Mouse (Mus musculus): ENCODE results near the gene Msi1.
"Not testable (repeated sequence)": the region's sequence is repeated elsewhere in the genome, so short reads cannot be mapped to it uniquely, and the experiment has no call there.

Msi1 gene

GRCm38 (mm10) chr5:115489699-115490637 lies 60.6 kb downstream of the Msi1 start:
- peak; percentile 98 for DNase-seq (ENCODE audit: low read depth)

- DNase-seq (ENCODE audit: low read depth) = no peak
These were observed 61.2 kb downstream of the Msi1 start for GRCm38 (mm10) chr5:115490638-115491000.

DNA sequence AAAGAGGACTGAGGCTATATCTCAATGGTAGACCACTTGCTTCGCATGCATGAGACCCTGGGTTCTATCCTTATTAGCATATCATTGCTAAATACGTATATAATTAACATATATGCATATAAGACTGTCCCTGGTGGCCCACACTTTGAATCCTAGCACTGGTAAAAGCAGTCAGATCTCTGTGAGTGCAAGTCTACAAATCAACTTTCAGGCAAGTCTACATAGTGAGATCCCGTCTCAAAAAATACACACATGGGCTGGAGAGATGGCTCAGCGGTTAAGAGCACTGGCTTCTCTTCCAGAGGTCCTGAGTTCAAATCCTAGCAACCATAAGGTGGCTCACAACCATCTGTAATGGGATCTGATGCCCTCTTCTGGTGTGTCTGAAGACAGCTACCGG lies 61.7 kb downstream of the Msi1 start:
- DNase-seq (ENCODE audit: low read depth) = no peak

DNA sequence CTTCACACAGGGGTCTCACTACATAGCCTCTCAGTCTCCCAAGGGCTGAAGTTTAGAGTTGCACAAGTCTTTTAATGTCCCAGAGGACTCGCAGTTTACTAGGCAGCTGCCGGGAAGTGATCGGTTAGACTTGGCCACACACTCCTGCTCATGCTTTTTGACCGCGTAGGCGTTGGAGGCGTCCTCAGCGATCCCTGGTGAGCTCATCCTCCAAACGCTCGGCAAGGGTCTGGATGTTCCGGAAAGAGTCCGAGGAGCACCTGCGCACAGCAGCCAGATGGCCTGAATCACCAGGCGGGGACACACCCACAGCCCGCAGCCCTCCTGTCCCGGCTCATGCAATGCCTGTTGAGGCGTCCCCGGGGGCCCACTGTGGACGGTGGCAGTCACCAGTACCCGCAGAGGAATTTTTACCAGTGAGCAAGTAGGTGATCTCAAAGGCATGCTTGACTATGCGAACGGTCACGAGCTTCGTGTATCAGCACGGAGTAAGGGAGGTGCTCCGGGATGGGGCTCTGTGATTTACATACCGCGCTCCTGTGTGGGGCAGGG lies 62.4 kb downstream of the Msi1 start:
- peak; percentile 60 for DNase-seq (ENCODE audit: low read depth)

- no peak for DNase-seq (ENCODE audit: low read depth)
These were observed 63.4 kb downstream of the Msi1 start for GRCm38 (mm10) chr5:115492711-115493335.

GRCm38 (mm10) chr5:115493441-115493840 lies 64.0 kb downstream of the Msi1 start:
- DNase-seq (ENCODE audit: low read depth) = no peak

GRCm38 (mm10) chr5:115495618-115496017 lies 66.2 kb downstream of the Msi1 start:
- DNase-seq (ENCODE audit: low read depth) = not testable (repeated sequence)

DNA sequence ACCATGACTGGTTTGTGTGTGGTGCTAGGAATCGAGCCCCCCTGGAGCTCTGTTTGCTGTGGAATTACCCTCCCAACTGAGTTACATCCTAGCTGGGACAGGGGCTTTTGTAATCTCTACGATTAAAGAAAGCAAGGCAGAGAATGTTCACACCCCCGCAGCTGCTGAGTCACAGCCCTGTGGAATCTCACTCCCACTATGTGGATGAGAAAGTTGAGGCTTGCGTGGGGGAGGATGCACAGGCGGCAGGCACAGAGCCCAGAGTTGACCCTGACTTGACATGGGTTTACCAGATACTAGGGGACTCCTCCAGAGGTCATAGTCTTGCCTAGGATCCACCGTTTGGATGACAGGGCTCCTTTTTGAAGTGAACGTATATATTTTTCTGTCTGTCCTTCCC lies 67.6 kb downstream of the Msi1 start:
- no peak for DNase-seq (ENCODE audit: low read depth)

DNA sequence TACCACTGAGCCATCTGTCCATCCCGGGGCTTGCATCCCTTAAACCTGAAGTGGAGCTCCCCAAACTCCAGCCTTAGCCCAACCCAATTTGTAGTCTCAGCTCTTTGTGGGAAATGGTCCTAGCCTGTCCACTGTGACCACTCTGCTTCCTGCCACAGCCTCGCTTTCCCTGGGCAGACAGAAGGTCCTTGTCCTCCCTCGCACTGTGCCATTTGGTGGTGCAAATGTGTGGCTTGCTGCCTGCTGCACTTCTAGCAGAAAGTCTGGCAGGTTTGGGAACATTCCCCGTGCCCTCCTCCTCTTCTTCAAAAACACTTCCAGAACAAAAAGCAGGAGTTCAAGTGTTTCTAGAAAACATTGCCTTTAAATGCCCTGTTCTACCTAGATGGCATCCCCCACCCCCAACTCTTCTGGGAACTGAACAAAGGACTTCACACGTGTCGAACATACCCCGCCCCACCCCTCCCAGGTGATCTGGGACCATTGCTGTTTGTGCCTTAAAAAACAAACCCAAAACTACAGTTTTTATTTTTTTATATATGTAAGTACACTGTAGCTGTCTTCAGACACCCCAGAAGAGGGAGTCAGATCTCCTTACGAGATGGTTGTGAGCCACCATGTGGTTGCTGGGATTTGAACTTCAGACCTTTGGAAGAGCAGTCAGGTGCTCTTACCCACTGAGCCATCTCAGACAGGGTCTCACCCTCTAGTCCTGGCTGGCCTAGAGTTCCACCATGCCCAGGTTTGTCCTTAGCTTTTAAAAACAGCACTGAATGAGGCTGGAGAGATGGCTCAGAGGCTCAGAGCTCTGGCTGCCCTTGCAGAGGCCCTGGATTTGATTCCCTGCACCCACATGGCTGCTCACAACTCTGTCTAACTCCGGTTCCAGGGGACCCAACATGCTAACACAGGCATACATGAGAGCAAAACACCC lies 69.2 kb downstream of the Msi1 start:
- DNase-seq (ENCODE audit: low read depth) = no peak

DNA sequence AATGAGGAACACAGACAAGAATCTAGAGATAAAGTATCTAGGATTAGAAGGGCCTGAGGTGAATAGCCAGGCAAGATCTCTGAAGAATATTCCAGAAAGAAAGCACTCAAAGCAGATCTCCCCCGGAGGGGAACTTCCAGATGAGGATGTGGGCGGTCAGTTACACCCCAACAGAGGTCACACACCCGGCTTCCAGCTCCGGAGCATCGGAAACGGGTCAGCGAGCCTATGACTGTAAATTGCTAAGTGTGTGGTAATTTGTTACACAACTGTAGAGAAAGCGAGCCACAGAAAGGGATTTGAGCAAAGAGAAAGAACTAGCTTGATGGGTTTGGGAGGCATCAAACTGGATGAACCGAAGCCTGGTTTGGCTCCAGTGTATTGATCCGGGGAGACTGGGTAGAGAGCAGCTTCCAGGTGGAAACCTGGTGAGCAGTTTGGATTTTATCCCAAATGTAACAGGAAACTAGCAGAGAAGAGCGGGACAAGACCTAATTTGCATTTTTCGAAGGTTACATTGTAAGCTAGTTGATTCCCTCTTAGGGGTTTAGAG lies 71.1 kb downstream of the Msi1 start:
- no peak for DNase-seq (ENCODE audit: low read depth)

- DNase-seq (ENCODE audit: low read depth) = no peak
These were observed 73.6 kb downstream of the Msi1 start for GRCm38 (mm10) chr5:115503035-115503434.

Measured in naive thymus-derived CD4-positive, alpha-beta T cell, adult 2 months (primary cell).